Mouse (Mus musculus) heart, embryonic 14.5 days (tissue): ENCODE results near the gene Slc15a3. TPM values are rescaled to one million over a fixed set of nuclear protein-coding genes. Genes with fewer than 3 reads are reported as not detected.

ENCODE experiments used
- ATAC-seq: fragments of 200-750 bp; cut with Nextera tagmentation; 2 replicates; pipeline ENCODE4 v1.8.0; 2017; ENCODE audit warnings: low read depth, moderate TSS enrichment; ENCODE audit not compliant: insufficient number of reproducible peaks, insufficient read depth, low FRiP score
- H3K27ac ChIP-seq, 2 experiments: fragments of 200-500 bp in 1 of 2; fragments of 300-500 bp in 1 of 2; sonication (generic) in 1 of 2; replicated peaks in 1 of 2; 2 replicates each; pipeline ENCODE4 v1.5.1; 2012 to 2014; ENCODE audit warnings: low read depth in 2 of 2, low read length in 2 of 2, control low read depth in 1 of 2, mild to moderate bottlenecking in 1 of 2, mixed read lengths in 1 of 2; ENCODE audit not compliant: control insufficient read depth in 1 of 2, insufficient read depth in 1 of 2
- H3K27me3 ChIP-seq: fragments of 300-500 bp; sonication (generic); 2 replicates; pipeline ENCODE4 v1.6.1; 2014; ENCODE audit warnings: mild to moderate bottlenecking, low read length, control low read depth; ENCODE audit not compliant: control insufficient read depth, insufficient read depth
- H3K36me3 ChIP-seq: fragments of 300-500 bp; sonication (generic); 2 replicates; pipeline ENCODE4 v1.6.1; 2014; ENCODE audit warnings: mild to moderate bottlenecking, control low read depth, low read length, mixed read lengths; ENCODE audit not compliant: control insufficient read depth, insufficient read depth
- H3K4me1 ChIP-seq, 2 experiments: fragments of 200-500 bp in 1 of 2; fragments of 300-500 bp in 1 of 2; sonication (generic) in 1 of 2; 2 replicates each; pipeline ENCODE4 v1.6.1; 2012 to 2014; ENCODE audit warnings: low read length in 2 of 2, control low read depth in 1 of 2, mixed read lengths in 1 of 2; ENCODE audit not compliant: control insufficient read depth in 2 of 2, insufficient read depth in 2 of 2
- H3K4me2 ChIP-seq: fragments of 300-500 bp; sonication (generic); 2 replicates; pipeline ENCODE4 v1.6.1; 2014; ENCODE audit warnings: mild to moderate bottlenecking, low read length
- H3K4me3 ChIP-seq, 2 experiments: fragments of 200-500 bp in 1 of 2; fragments of 300-500 bp in 1 of 2; sonication (generic) in 1 of 2; 2 replicates each; pipeline ENCODE4 v1.5.1; 2012 to 2014; ENCODE audit warnings: low read length in 2 of 2, mild to moderate bottlenecking in 2 of 2, control low read depth in 1 of 2, low read depth in 1 of 2, moderate library complexity in 1 of 2; ENCODE audit not compliant: control insufficient read depth in 1 of 2, insufficient read depth in 1 of 2
- H3K9ac ChIP-seq: fragments of 300-500 bp; sonication (generic); 2 replicates; pipeline ENCODE4 v1.6.1; 2014; ENCODE audit warnings: mild to moderate bottlenecking, low read length
- H3K9me3 ChIP-seq: fragments of 300-500 bp; sonication (generic); 2 replicates; pipeline ENCODE4 v1.6.1; 2016; ENCODE audit warnings: low read length, control low read depth; ENCODE audit not compliant: control insufficient read depth
- whole genome bisulfite sequencing: fragments of 180-500 bp; shearing (Covaris S2); extraction: QIAGEN DNeasy Blood & Tissue Kit; methylation state at CpG from one replicate; pipeline ENCODE4 v1.1.7; 2014; 5-methylcytosine and 5-hydroxymethylcytosine counted together
- polyA plus RNA-seq: library from polyadenylated mRNA; unstranded; fragments of >200 nt; fragmentation: Nextera tagmentation; extraction: Ambion mirVana; gene quantifications from 2 replicates; pipeline ENCODE4 v1.2.1, GENCODE M21; 2014

The Slc15a3 gene
- polyA plus RNA-seq = 0.46 and 0.66 TPM in 2 replicates

DNA sequence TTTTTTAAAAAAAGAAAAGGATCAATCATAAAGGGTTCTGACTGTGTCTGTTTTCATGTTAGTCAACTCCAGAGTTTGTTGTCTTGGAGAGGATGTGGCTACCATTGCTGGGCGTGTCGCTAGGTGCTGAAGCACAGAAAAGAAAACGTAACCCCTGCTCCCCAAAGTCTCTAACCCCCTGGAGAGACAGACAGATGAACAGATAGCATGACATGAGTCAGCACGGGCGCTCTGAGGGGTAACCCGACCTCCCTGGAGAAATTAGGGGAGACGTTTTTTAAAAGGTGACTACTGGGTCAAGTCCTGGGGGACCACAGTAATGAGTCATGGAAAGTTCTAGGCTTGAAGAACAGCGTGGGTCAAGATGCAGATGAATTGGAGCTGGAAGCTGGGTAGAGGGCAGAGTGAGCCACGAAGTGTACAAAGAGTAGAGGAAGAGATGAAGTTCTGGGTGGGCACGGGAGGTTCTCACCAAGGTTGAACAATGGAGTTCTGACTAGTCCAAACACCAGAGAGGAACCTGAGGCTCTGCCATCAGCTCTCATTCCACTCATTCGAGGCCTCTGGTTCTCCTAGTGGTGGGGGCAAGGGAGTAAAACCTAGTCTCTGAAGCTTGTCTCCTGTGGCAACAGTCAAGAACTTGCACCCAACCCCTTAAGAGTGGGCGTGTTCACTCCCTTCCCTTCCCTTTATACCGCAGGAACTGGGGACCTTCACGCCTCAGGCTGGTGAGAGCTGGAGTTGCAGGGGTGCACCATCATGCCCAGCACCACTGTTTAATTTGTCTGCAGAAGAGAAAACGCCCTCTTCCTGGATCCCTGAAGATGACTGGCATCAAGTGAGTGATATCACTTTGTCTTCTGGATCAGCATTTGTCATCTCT lies at the start of gene Slc15a3:
Slc15a3 (plus strand) TSS at position 718 of the 883 bp plus-strand sequence.
- Histone ChIP-seq H3K27ac (no peak within 1 kb of the TSS), H3K27me3 (no peaks in the 10 kb centered on the region), H3K36me3 (no peaks in the 10 kb centered on the region), H3K9me3 (no peaks in the 10 kb centered on the region), H3K9ac (no peak within 1 kb of the TSS), H3K4me2 (no peak within 1 kb of the TSS), H3K4me3 (no peak within 1 kb of the TSS), H3K4me1 (peaks cover 2 to 3% of the 10 kb centered on the region in 2 experiments; a peak in 1 of 4 replicates)
- WGBS = 76% methylated on average over 15 of the region's 15 CpGs
- ATAC-seq = no peak

DNA sequence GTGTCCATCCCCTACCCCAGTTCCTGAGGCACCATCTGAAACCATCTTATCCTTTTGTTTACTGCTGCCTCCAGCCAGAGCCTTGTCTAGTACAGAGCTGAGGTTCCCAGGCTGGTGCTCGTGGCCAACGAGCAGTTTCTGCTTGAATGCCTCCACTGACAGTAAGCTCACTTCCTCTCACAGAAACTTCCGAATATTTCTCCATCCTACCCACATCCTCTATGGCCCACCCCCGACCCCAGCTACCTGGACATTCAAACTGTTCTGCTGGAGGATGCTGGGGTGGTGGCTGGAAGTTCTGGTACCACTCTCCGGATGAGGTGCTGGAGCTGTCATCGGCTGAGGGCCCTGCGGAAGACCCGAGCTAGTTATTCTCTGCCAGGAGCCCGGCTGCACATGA lies 49.2 kb upstream of the Slc15a3 start:
- WGBS = 67% methylated on average over 9 of the region's 9 CpGs
- Histone ChIP-seq H3K27me3 (no peaks in the 10 kb centered on the region), H3K9me3 (no peaks in the 10 kb centered on the region), H3K9ac (no peak overlapping the region), H3K4me2 (no peak overlapping the region), H3K27ac (no peak overlapping the region), H3K36me3 (no peaks in the 10 kb centered on the region), H3K4me1 (no peaks in the 10 kb centered on the region; a peak in 1 of 4 replicates), H3K4me3 (no peak overlapping the region)
- no peak for ATAC-seq

GRCm38 (mm10) chr19:10793044-10793443 lies 46.5 kb upstream of the Slc15a3 start:
- Histone ChIP-seq H3K4me2 (no peak overlapping the region), H3K36me3 (no peaks in the 10 kb centered on the region), H3K4me1 (no peaks in the 10 kb centered on the region), H3K27me3 (no peaks in the 10 kb centered on the region; the same call in 1 of the 2 replicates), H3K4me3 (no peak overlapping the region), H3K27ac (no peak overlapping the region), H3K9ac (no peak overlapping the region), H3K9me3 (no peaks in the 10 kb centered on the region)
- no peak for ATAC-seq
- WGBS = 53% methylated on average over 3 of the region's 3 CpGs

- Histone ChIP-seq H3K4me3 (no peak overlapping the region), H3K9ac (no peak overlapping the region), H3K36me3 (no peaks in the 10 kb centered on the region), H3K27ac (no peak overlapping the region), H3K4me1 (no peaks in the 10 kb centered on the region), H3K9me3 (no peaks in the 10 kb centered on the region), H3K27me3 (no peaks in the 10 kb centered on the region; the same call in 1 of the 2 replicates), H3K4me2 (no peak overlapping the region)
- 91% methylated on average over 1 of the region's 1 CpGs for WGBS
- ATAC-seq = no peak
Measured at GRCm38 (mm10) chr19:10794916-10795315, 44.6 kb upstream of the Slc15a3 start.

DNA sequence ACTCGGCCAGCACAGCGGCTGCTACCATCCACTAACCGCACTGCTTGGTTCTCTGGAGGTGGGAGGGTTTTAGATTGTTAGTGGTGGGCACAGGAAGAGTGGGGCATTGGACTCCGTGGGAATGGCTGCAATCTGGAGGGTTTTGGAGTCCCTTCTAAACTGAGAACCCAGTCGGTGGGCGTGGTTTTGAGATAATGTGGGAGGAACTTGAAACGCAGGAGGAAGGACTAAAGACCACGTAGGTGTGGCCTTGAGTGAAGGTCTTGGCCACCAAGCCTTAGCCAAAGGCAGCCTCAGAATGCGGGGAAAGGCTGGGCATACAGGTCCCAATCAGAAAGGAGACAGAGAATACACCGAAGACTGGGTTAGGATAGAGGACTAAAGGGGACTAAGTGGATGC lies 41.0 kb upstream of the Slc15a3 start:
- Histone ChIP-seq H3K36me3 (no peaks in the 10 kb centered on the region), H3K9ac (no peak overlapping the region), H3K9me3 (no peaks in the 10 kb centered on the region), H3K27ac (no peak overlapping the region), H3K4me3 (no peak overlapping the region), H3K4me2 (no peak overlapping the region), H3K4me1 (no peaks in the 10 kb centered on the region), H3K27me3 (no peaks in the 10 kb centered on the region; the same call in 1 of the 2 replicates)
- 57% methylated on average over 10 of the region's 10 CpGs for WGBS
- no peak for ATAC-seq

GRCm38 (mm10) chr19:10799155-10799554 lies 40.4 kb upstream of the Slc15a3 start:
- 85% methylated on average over 17 of the region's 17 CpGs for WGBS
- Histone ChIP-seq H3K4me3 (no peak overlapping the region), H3K27me3 (no peaks in the 10 kb centered on the region; the same call in 1 of the 2 replicates), H3K27ac (no peak overlapping the region), H3K36me3 (no peaks in the 10 kb centered on the region), H3K4me2 (no peak overlapping the region), H3K4me1 (no peaks in the 10 kb centered on the region), H3K9ac (no peak overlapping the region), H3K9me3 (no peaks in the 10 kb centered on the region)
- ATAC-seq = no peak

DNA sequence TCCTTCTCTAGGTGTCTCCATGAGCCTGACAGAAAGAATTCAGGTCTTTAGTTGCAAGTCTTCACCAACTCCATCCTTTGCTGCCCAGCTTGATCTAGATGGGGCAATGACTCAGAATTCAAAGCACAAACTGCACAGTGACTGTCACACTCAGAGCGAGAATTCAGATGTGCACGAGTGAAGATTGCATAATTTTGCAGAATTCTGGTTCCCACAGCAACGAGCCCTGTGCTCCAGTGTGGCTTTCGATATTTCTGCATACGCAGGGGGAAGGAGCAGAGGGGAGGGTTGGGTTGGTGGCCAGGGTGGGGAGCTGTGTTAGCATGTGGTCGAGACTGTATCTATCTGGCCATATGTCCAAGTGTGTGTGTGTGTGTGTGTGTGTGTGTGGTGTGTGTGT lies 38.5 kb upstream of the Slc15a3 start:
- Histone ChIP-seq H3K9me3 (no peaks in the 10 kb centered on the region), H3K27me3 (no peaks in the 10 kb centered on the region; the same call in 1 of the 2 replicates), H3K27ac (no peak overlapping the region), H3K4me2 (no peak overlapping the region), H3K4me1 (no peaks in the 10 kb centered on the region), H3K4me3 (no peak overlapping the region), H3K9ac (no peak overlapping the region), H3K36me3 (no peaks in the 10 kb centered on the region)
- ATAC-seq = no peak
- 69% methylated on average over 6 of the region's 6 CpGs for WGBS
